Mouse (Mus musculus): Measurements from ENCODE around the gene Itprid2. TPM values are rescaled to one million over a fixed set of nuclear protein-coding genes. Genes with fewer than 3 reads are reported as not detected.

Gene Itprid2
- polyA plus RNA-seq, 1 experiment from 2014 or later = 5.0 TPM

GRCm38 (mm10) chr2:79608301-79609074 lies 26.7 kb upstream of the Itprid2 start:
- Histone ChIP-seq H3K4me3 (ENCODE audit: low read length) (no peak overlapping the region), H3K27me3 (replicated peaks; ENCODE audit: control insufficient read depth, insufficient read depth, low read length) (no peaks in the 10 kb centered on the region), H3K9me3 (ENCODE audit: control insufficient read depth, low read length) (no peaks in the 10 kb centered on the region), H3K27ac (ENCODE audit: low read depth, low read length) (no peak overlapping the region), H3K36me3 (ENCODE audit: control insufficient read depth, insufficient read depth, low read length) (no peaks in the 10 kb centered on the region), H3K4me2 (ENCODE audit: low read length) (no peak overlapping the region), H3K4me1 (ENCODE audit: control insufficient read depth, insufficient read depth, low read depth, low read length) (no peaks in the 10 kb centered on the region), H3K9ac (ENCODE audit: low read depth, low read length) (no peak overlapping the region)
- no peak for ATAC-seq
- 80% methylated on average over 8 of the region's 8 CpGs for WGBS

- no peak for ATAC-seq
- 77% methylated on average over 3 of the region's 3 CpGs for WGBS
- Histone ChIP-seq H3K27me3 (replicated peaks; ENCODE audit: control insufficient read depth, insufficient read depth, low read length) (no peaks in the 10 kb centered on the region), H3K9ac (ENCODE audit: low read depth, low read length) (no peak overlapping the region), H3K4me3 (ENCODE audit: low read length) (no peak overlapping the region), H3K27ac (ENCODE audit: low read depth, low read length) (no peak overlapping the region), H3K36me3 (ENCODE audit: control insufficient read depth, insufficient read depth, low read length) (no peaks in the 10 kb centered on the region), H3K4me1 (ENCODE audit: control insufficient read depth, insufficient read depth, low read depth, low read length) (no peaks in the 10 kb centered on the region), H3K9me3 (ENCODE audit: control insufficient read depth, low read length) (no peaks in the 10 kb centered on the region), H3K4me2 (ENCODE audit: low read length) (no peak overlapping the region)
These were observed 24.3 kb upstream of the Itprid2 start for GRCm38 (mm10) chr2:79610894-79611293.

- Histone ChIP-seq H3K9me3 (ENCODE audit: control insufficient read depth, low read length) (no peaks in the 10 kb centered on the region), H3K4me1 (ENCODE audit: control insufficient read depth, insufficient read depth, low read depth, low read length) (no peaks in the 10 kb centered on the region), H3K27me3 (replicated peaks; ENCODE audit: control insufficient read depth, insufficient read depth, low read length) (no peaks in the 10 kb centered on the region), H3K9ac (ENCODE audit: low read depth, low read length) (no peak overlapping the region), H3K4me3 (ENCODE audit: low read length) (no peak overlapping the region), H3K36me3 (ENCODE audit: control insufficient read depth, insufficient read depth, low read length) (no peaks in the 10 kb centered on the region), H3K4me2 (ENCODE audit: low read length) (no peak overlapping the region), H3K27ac (ENCODE audit: low read depth, low read length) (no peak overlapping the region)
- 87% methylated on average over 2 of the region's 2 CpGs for WGBS
- no peak for ATAC-seq
These were observed 17.0 kb upstream of the Itprid2 start for GRCm38 (mm10) chr2:79618145-79618544.

GRCm38 (mm10) chr2:79618614-79619568 lies 16.3 kb upstream of the Itprid2 start:
- Histone ChIP-seq H3K36me3 (ENCODE audit: control insufficient read depth, insufficient read depth, low read length) (no peaks in the 10 kb centered on the region), H3K9me3 (ENCODE audit: control insufficient read depth, low read length) (no peaks in the 10 kb centered on the region), H3K4me1 (ENCODE audit: control insufficient read depth, insufficient read depth, low read depth, low read length) (no peaks in the 10 kb centered on the region), H3K4me2 (ENCODE audit: low read length) (no peak overlapping the region), H3K9ac (ENCODE audit: low read depth, low read length) (no peak overlapping the region), H3K27ac (ENCODE audit: low read depth, low read length) (no peak overlapping the region), H3K4me3 (ENCODE audit: low read length) (no peak overlapping the region), H3K27me3 (replicated peaks; ENCODE audit: control insufficient read depth, insufficient read depth, low read length) (no peaks in the 10 kb centered on the region)
- ATAC-seq = no peak
- WGBS = 86% methylated on average over 6 of the region's 6 CpGs

- H3K4me1 ChIP-seq (ENCODE audit: control insufficient read depth, insufficient read depth, low read depth, low read length) = no peaks in the 10 kb centered on the region
- no peaks in the 10 kb centered on the region for H3K9me3 ChIP-seq (ENCODE audit: control insufficient read depth, low read length)
- no peaks in the 10 kb centered on the region for H3K27me3 ChIP-seq (replicated peaks; ENCODE audit: control insufficient read depth, insufficient read depth, low read length)
- no peaks in the 10 kb centered on the region for H3K36me3 ChIP-seq (ENCODE audit: control insufficient read depth, insufficient read depth, low read length)
- no peak for ATAC-seq
- no peak overlapping the region for H3K4me3 ChIP-seq (ENCODE audit: low read length)
- no peak overlapping the region for H3K9ac ChIP-seq (ENCODE audit: low read depth, low read length)
- H3K4me2 ChIP-seq (ENCODE audit: low read length) = no peak overlapping the region
- no peak overlapping the region for H3K27ac ChIP-seq (ENCODE audit: low read depth, low read length)
- WGBS = 91% methylated on average over 4 of the region's 4 CpGs
These were observed 11.9 kb upstream of the Itprid2 start for GRCm38 (mm10) chr2:79623256-79623655.

GRCm38 (mm10) chr2:79627624-79628023 lies 7.5 kb upstream of the Itprid2 start:
- H3K4me3 ChIP-seq (ENCODE audit: low read length) = no peak overlapping the region
- H3K36me3 ChIP-seq (ENCODE audit: control insufficient read depth, insufficient read depth, low read length) = no peaks in the 10 kb centered on the region
- no peak for ATAC-seq
- H3K4me2 ChIP-seq (ENCODE audit: low read length) = no peak overlapping the region
- no peak overlapping the region for H3K9ac ChIP-seq (ENCODE audit: low read depth, low read length)
- H3K27me3 ChIP-seq (replicated peaks; ENCODE audit: control insufficient read depth, insufficient read depth, low read length) = no peaks in the 10 kb centered on the region
- H3K9me3 ChIP-seq (ENCODE audit: control insufficient read depth, low read length) = no peaks in the 10 kb centered on the region
- 86% methylated on average over 1 of the region's 1 CpGs for WGBS
- no peak overlapping the region for H3K27ac ChIP-seq (ENCODE audit: low read depth, low read length)
- no peaks in the 10 kb centered on the region for H3K4me1 ChIP-seq (ENCODE audit: control insufficient read depth, insufficient read depth, low read depth, low read length)

- no peak for ATAC-seq
- H3K27ac ChIP-seq (ENCODE audit: low read depth, low read length) = no peak overlapping the region
- H3K36me3 ChIP-seq (ENCODE audit: control insufficient read depth, insufficient read depth, low read length) = no peaks in the 10 kb centered on the region
- H3K4me1 ChIP-seq (ENCODE audit: control insufficient read depth, insufficient read depth, low read depth, low read length) = no peaks in the 10 kb centered on the region
- H3K27me3 ChIP-seq (replicated peaks; ENCODE audit: control insufficient read depth, insufficient read depth, low read length) = no peaks in the 10 kb centered on the region
- no peak overlapping the region for H3K4me2 ChIP-seq (ENCODE audit: low read length)
- no peak overlapping the region for H3K9ac ChIP-seq (ENCODE audit: low read depth, low read length)
- no peaks in the 10 kb centered on the region for H3K9me3 ChIP-seq (ENCODE audit: control insufficient read depth, low read length)
- no peak overlapping the region for H3K4me3 ChIP-seq (ENCODE audit: low read length)
- 64% methylated on average over 2 of the region's 2 CpGs for WGBS
These were observed 4.9 kb upstream of the Itprid2 start for GRCm38 (mm10) chr2:79630231-79630630.

GRCm38 (mm10) chr2:79635426-79636291 lies 507 bp downstream of the Itprid2 start:
- peak overlapping the region; percentile 85 for H3K27ac ChIP-seq (ENCODE audit: low read depth, low read length)
- H3K4me2 ChIP-seq (ENCODE audit: low read length) = peak overlapping the region; percentile 75
- under 1% methylated on average over 80 of the region's 83 CpGs for WGBS
- peak overlapping the region; percentile 85 for H3K9ac ChIP-seq (ENCODE audit: low read depth, low read length)
- H3K4me3 ChIP-seq (ENCODE audit: low read length) = peak overlapping the region; percentile 79
- no peaks in the 10 kb centered on the region for H3K36me3 ChIP-seq (ENCODE audit: control insufficient read depth, insufficient read depth, low read length)
- peak; percentile 90; the same call in 1 of the 2 replicates for ATAC-seq
- H3K9me3 ChIP-seq (ENCODE audit: control insufficient read depth, low read length) = no peaks in the 10 kb centered on the region
- H3K27me3 ChIP-seq (replicated peaks; ENCODE audit: control insufficient read depth, insufficient read depth, low read length) = no peaks in the 10 kb centered on the region
- peaks cover 8% of the 10 kb centered on the region for H3K4me1 ChIP-seq (ENCODE audit: control insufficient read depth, insufficient read depth, low read depth, low read length)
